Mouse (Mus musculus) stomach, postnatal 0 days (tissue): ENCODE measurements at regions not wholly inside any gene's neighbourhood (a gene's known extent, or its start where the extent isn't known, plus 50 kb on each side); places are given as distances from the start of the nearest gene placed in this dataset.
A peak's percentile ranks its signal among the peaks of the same experiment; 100 is the strongest.

Source experiments
- ATAC-seq: fragments of 200-750 bp; cut with Nextera tagmentation; 2 replicates; pipeline ENCODE4 v1.8.0; 2017; ENCODE audit not compliant: low FRiP score, low TSS enrichment
- DNase-seq: peaks from one replicate; pipeline ENCODE4 v3.0.0-alpha.2; 2016; ENCODE audit warnings: low spot score
- H3K27ac ChIP-seq: fragments of 300-500 bp; sonication (generic); replicated peaks from 2 replicates; pipeline ENCODE4 v1.5.1; 2014; ENCODE audit warnings: mild to moderate bottlenecking, control low read depth
- H3K27me3 ChIP-seq: fragments of 300-500 bp; sonication (generic); 2 replicates; pipeline ENCODE4 v1.6.1; 2014; ENCODE audit warnings: low read length; ENCODE audit not compliant: control insufficient read depth, insufficient read depth
- H3K36me3 ChIP-seq: fragments of 300-500 bp; sonication (generic); 2 replicates; pipeline ENCODE4 v1.6.1; 2014; ENCODE audit warnings: low read length, mixed read lengths; ENCODE audit not compliant: control insufficient read depth, insufficient read depth
- H3K4me1 ChIP-seq: fragments of 300-500 bp; sonication (generic); replicated peaks from 2 replicates; pipeline ENCODE4 v1.6.1; 2014; ENCODE audit warnings: antibody characterized with exemption; ENCODE audit not compliant: control insufficient read depth, insufficient read depth
- H3K4me2 ChIP-seq: fragments of 300-500 bp; sonication (generic); replicated peaks from 2 replicates; pipeline ENCODE4 v1.6.1; 2014; ENCODE audit warnings: low read depth, mild to moderate bottlenecking, control low read depth, moderate library complexity
- H3K4me3 ChIP-seq: fragments of 300-500 bp; sonication (generic); 2 replicates; pipeline ENCODE4 v1.5.1; 2014; ENCODE audit warnings: low read depth, low read length, control low read depth
- H3K9ac ChIP-seq: fragments of 300-500 bp; sonication (generic); 2 replicates; pipeline ENCODE4 v1.6.1; 2014; ENCODE audit warnings: mild to moderate bottlenecking, low read length, control low read depth, mixed read lengths
- H3K9me3 ChIP-seq: fragments of 300-500 bp; sonication (generic); 2 replicates; pipeline ENCODE4 v1.6.1; 2016; ENCODE audit warnings: low read length; ENCODE audit not compliant: control insufficient read depth
- CTCF ChIP-seq: IDR thresholded peaks from 2 replicates; pipeline ENCODE4 v1.5.1; 2016; ENCODE audit warnings: antibody characterized with exemption, low read depth, mild to moderate bottlenecking, moderate library complexity
- EP300 ChIP-seq: optimal IDR thresholded peaks from 2 replicates; pipeline ENCODE3; 2016; ENCODE audit warnings: antibody characterized with exemption
- WGBS: fragments of 180-500 bp; shearing (Covaris S2); extraction: QIAGEN DNeasy Blood & Tissue Kit; methylation state at CpG from one replicate; pipeline ENCODE4 v1.1.7; 2014; 5-methylcytosine and 5-hydroxymethylcytosine counted together

DNA sequence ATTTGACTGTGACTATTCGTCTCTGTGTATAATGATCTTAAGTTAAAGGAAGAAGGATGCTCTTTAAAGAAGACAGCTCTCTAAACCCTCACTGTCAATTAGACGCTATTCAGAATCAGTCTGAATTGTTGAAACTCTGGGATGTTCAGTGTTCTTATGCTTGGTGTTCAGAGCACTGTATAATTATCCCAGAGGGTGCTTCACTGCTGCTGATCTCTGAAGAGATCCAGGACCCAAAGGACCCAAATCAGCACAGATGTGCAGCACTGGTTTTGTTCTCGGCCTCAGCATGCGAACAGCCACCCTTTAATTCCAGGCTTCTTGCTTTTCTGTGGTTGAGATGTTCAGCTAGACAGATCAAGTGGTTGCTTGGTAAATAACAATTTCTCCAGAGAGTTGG lies 567.9 kb upstream of the Nrsn1 start:
- no peaks in the 10 kb centered on the region for H3K4me1 ChIP-seq
- no peak overlapping the region for H3K4me3 ChIP-seq
- H3K4me2 ChIP-seq: no peak overlapping the region
- ATAC-seq (no peak), DNase-seq (no peak)
- H3K36me3 ChIP-seq: no peaks in the 10 kb centered on the region
- WGBS: 85% methylated on average over 4 of the region's 4 CpGs
- H3K27me3 ChIP-seq: no peaks in the 10 kb centered on the region
- H3K9me3 ChIP-seq: no peaks in the 10 kb centered on the region
- TF ChIP-seq CTCF (no peak), EP300 (no peak)
- H3K27ac ChIP-seq: no peak overlapping the region
- H3K9ac ChIP-seq: no peak overlapping the region

DNA sequence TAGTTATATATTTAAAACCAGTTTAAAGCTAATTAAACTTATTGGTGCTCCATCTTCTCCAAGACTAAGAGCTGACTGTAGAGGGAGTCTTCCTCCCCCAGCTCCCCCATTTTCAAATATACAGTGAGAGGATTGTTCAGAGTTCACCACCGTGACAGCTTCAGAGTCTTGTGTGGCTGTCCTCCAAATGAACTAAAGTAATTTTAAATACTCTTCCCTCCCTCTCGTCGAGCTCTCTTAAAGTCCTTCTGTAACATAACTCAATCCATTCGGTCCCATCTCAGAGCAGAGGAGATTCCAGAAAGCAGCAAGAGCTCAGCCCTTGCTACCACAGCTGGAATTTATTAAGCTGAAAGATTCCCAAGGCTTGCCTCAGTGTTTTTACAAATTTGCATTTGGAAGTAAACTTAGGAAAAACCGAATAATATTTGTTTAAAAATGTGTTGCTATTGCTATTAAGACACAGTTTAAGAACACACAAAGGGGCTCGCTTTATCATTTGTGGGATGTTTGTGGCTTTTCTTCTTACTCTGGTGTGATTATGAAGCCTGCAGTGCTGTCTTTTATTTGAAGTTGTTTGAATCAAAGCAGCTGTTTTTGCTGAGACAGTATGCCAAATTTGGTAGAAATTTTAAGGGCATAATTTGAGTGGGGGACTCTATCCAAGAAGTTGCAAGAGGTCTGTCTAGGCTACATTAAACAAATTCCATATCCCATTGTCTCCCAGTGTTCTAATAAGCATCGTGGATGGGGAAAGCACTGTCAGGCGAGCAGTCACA lies 559.0 kb upstream of the Nrsn1 start:
- DNase-seq: no peak
- H3K4me2 ChIP-seq: no peak overlapping the region
- no peak for ATAC-seq
- H3K27ac ChIP-seq: no peak overlapping the region
- H3K36me3 ChIP-seq: no peaks in the 10 kb centered on the region
- H3K9me3 ChIP-seq: no peaks in the 10 kb centered on the region
- TF ChIP-seq CTCF: peak; percentile 18; the same call in 1 of the 2 replicates
- no peak for TF ChIP-seq EP300
- 39% methylated on average over 8 of the region's 8 CpGs for WGBS
- no peaks in the 10 kb centered on the region for H3K4me1 ChIP-seq
- H3K4me3 ChIP-seq: no peak overlapping the region
- no peak overlapping the region for H3K9ac ChIP-seq
- H3K27me3 ChIP-seq: no peaks in the 10 kb centered on the region

DNA sequence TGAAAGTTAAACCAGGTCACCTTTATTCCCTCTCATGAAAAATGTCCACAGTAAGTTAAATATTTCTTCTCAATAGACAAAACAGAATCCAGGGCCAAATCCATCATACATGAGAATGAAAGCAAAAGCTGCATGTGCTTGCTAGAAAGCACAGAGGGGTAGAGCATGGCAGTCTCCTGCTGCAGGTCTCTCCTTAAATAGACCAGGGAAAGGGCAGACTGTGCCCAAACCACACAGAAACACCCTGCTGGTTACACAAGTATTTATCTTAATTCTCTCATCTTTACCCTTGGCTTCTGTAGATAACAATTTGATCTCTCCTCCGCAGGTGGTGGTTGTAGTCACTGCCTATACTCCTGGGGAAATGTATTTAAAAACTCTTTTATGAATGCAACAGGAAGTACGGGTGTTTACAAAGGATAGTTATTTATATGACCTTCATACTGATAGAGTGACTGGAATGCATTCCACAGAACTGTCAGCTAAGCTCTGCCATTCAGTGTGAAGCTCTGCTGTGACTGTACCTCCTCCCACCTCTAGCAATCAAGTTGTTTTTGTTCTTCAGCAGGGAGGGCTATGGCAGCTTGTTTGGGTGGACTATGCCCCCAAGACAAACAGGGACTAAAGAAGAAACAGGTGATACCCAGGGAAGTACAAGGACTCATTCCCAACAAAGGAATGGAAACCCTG lies 538.4 kb upstream of the Nrsn1 start:
- H3K4me1 ChIP-seq: no peaks in the 10 kb centered on the region
- no peak overlapping the region for H3K4me3 ChIP-seq
- no peaks in the 10 kb centered on the region for H3K36me3 ChIP-seq
- 47% methylated on average over 2 of the region's 2 CpGs for WGBS
- H3K4me2 ChIP-seq: no peak overlapping the region
- TF ChIP-seq EP300 (no peak), CTCF (no peak)
- H3K9ac ChIP-seq: no peak overlapping the region
- DNase-seq (no peak), ATAC-seq (no peak)
- no peaks in the 10 kb centered on the region for H3K27me3 ChIP-seq
- no peak overlapping the region for H3K27ac ChIP-seq
- H3K9me3 ChIP-seq: no peaks in the 10 kb centered on the region

DNA sequence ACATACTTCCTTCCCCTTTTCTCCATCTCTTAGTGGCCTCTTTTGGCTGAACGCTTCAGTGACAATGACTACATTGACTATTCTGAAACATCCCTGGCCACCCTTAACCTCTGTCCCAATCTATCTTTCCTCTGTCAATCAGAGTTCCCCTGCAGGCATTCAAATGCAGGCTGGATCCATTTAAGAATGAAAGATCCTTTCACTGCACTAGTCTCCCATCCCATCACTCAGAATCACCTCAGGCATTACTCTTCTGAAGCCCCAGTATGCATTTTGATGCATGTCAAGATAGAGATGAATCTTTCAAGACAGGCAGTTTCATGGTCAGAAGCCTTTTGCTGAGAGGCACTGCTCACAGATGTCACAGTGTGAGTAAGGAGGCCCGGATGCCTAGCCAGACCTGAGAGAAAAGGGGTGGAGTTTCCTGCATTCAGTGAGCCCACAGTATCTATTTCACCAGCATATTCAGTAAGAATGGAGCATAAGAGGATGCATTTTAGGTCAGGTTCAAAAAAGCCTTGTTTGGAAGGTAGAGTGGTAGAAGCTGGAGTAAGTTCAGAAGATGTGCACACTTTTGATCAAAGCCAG lies 523.0 kb upstream of the Nrsn1 start:
- TF ChIP-seq CTCF (no peak), EP300 (no peak)
- Histone ChIP-seq H3K4me2 (no peak overlapping the region), H3K36me3 (no peaks in the 10 kb centered on the region), H3K9ac (no peak overlapping the region), H3K27me3 (no peaks in the 10 kb centered on the region), H3K9me3 (no peaks in the 10 kb centered on the region), H3K4me3 (no peak overlapping the region), H3K27ac (no peak overlapping the region), H3K4me1 (no peaks in the 10 kb centered on the region)
- DNase-seq: no peak
- 54% methylated on average over 2 of the region's 2 CpGs for WGBS
- ATAC-seq: no peak

DNA sequence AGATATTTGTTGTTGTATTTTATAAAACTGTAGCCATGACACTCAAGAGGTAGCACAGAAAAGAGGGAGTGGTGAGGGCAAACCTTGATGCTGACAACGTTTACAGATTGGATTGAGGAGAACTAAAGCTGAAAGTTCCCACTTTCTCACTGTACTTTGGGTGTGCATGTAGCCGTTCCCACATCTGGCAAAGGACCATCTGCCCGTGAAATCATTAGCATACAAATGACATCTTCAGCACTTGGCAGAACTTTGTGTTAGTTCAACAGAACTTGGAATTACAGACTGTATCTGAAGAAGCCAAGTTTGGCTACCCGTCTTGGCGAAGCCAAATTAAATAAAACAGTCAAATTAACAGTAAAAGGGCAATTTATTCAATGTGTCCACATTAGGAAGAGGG lies 510.9 kb upstream of the Nrsn1 start:
- no peak overlapping the region for H3K27ac ChIP-seq
- H3K4me1 ChIP-seq: no peaks in the 10 kb centered on the region
- no peak for DNase-seq
- no peaks in the 10 kb centered on the region for H3K36me3 ChIP-seq
- H3K9me3 ChIP-seq: no peaks in the 10 kb centered on the region
- WGBS: 48% methylated on average over 5 of the region's 5 CpGs
- H3K4me3 ChIP-seq: no peak overlapping the region
- no peak overlapping the region for H3K4me2 ChIP-seq
- H3K27me3 ChIP-seq: no peaks in the 10 kb centered on the region
- H3K9ac ChIP-seq: no peak overlapping the region
- ATAC-seq: no peak
- TF ChIP-seq EP300: no peak
- TF ChIP-seq CTCF: no peak

DNA sequence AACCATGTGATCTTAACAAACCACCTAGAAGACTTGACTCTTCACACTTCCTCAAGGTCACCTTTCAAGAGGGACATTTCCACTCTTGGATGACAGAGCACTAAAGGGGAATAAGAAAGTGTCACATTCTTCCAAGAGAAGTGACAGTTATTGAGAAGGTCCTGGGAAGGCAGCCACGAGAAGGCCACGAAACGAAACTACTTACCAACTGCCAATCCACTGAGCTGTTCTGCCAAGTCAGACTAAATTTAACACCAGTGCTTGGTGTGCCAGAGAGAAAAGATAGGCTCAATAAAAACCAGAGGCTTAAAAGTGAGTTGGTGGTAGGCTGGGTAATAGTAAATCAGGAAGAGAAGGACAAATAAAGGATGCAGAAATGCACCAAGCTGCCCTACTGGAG lies 507.4 kb upstream of the Nrsn1 start:
- no peak overlapping the region for H3K4me3 ChIP-seq
- no peak for ATAC-seq
- H3K27me3 ChIP-seq: no peaks in the 10 kb centered on the region
- WGBS: 68% methylated on average over 3 of the region's 3 CpGs
- TF ChIP-seq EP300 (no peak), CTCF (no peak)
- H3K4me1 ChIP-seq: no peaks in the 10 kb centered on the region
- H3K27ac ChIP-seq: no peak overlapping the region
- no peak overlapping the region for H3K4me2 ChIP-seq
- no peak overlapping the region for H3K9ac ChIP-seq
- H3K36me3 ChIP-seq: no peaks in the 10 kb centered on the region
- no peak for DNase-seq
- H3K9me3 ChIP-seq: no peaks in the 10 kb centered on the region
